Mouse (Mus musculus) skeletal muscle tissue, postnatal 0 days (tissue): ENCODE data around the gene Nol7. TPM values are rescaled to one million over a fixed set of nuclear protein-coding genes. Genes with fewer than 3 reads are reported as not detected.

Source experiments
- polyA plus RNA-seq: library from polyadenylated mRNA; unstranded; fragments of >200 nt; fragmentation: Nextera tagmentation; extraction: Ambion mirVana; gene quantifications from 2 replicates; pipeline ENCODE4 v1.2.1, GENCODE M21; 2015

The Nol7 gene
- polyA plus RNA-seq, result 131 and 169 TPM in 2 replicates

GRCm38 (mm10) chr13:43398297-43399080, at the start of gene Nol7:
Gene Nol7, plus strand, starts transcription at chr13:43398390.

GRCm38 (mm10) chr13:43364985-43365824, 33.0 kb upstream of the Nol7 start, which contains the start of gene Sirt5:
Gene Sirt5, plus strand, starts transcription at chr13:43365496.

Other genes with a start within 250 kb of the Nol7 start
- 41.2 and 46.4 TPM in 2 replicates for gene Tbc1d7, start 226.9 kb upstream of the Nol7 start, polyA plus RNA-seq
- 0.21 and 0.73 TPM in 2 replicates for gene Gfod1, start 94.2 kb upstream of the Nol7 start, polyA plus RNA-seq
- 15.0 and 15.5 TPM in 2 replicates for gene Sirt5, start 32.9 kb upstream of the Nol7 start, polyA plus RNA-seq
- 7.3 and 8.4 TPM in 2 replicates for gene Ranbp9, start 82.9 kb downstream of the Nol7 start, polyA plus RNA-seq
- gene Mcur1, start 161.8 kb downstream of the Nol7 start, polyA plus RNA-seq, result 20.1 and 21.2 TPM in 2 replicates
- gene Rnf182, start 217.3 kb downstream of the Nol7 start, polyA plus RNA-seq, result 0.40 and 0.64 TPM in 2 replicates